In the genomic region with DNA sequence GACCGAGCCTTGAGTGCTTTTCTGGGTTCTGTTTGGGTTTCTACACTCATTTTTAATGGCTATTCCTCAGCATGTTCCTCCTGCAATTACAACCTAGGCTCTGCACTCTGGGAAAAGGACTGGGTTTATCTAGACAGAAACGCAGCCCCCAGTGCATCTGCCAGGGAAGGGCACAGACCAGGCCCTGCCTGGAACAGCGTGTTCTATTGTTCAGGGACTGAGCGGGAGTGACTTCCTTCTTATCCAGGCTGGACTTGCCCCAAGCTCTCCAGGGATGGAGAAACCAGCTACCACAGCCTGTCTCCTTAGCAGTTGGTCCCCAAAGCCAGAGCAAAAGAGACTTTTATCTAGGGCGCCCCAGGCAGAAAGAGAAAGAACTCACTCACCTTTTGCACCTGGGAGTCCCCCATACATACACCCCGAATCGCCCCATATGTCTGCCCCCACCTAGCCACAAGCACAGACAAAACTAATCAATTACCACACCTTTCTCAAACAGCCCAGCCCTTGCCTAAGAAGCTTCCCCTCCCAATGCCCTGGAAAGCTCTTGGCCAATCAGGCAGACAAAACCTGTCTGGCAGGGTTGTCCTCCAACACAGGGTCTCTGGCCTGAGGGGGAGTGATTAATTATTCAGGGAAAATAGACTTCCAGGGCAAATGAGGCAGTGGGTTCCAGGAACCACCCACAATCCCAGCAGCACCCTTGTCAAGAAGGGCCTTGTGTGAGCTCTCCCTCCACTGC, we compare ENCODE assay signal across 15 mouse cellular contexts. TPM values are rescaled to one million over a fixed set of nuclear protein-coding genes. Genes with fewer than 3 reads are reported as not detected.
DNase-seq lines count a peak whose midpoint lies in the region; ATAC-seq lines count a peak whose summit lies in the region.
"Had no signal": no experiment of that assay in that cellular context is flagged by ENCODE, and none has a peak within 500 bp of the region (broad histone marks: within the 10 kb centered on the region; RNA-seq: fewer than 3 reads in every experiment).

No protein-coding gene starts in this region.

- no peak for DNase-seq in limb, embryonic 10.5 days (ENCODE audit: low spot score)
- DNase-seq in testis, postnatal 14 days (ENCODE audit: low spot score) = peak; percentile 83
- DNase-seq in cerebellum, postnatal 4 days (ENCODE audit: low spot score in 2 of 2) = no peak
- DNase-seq in layer of hippocampus, postnatal 36 days = no peak
- DNase-seq: cerebellum, adult 9-11 months; kidney, adult 11 months; layer of hippocampus, adult 9-11 months; right cerebral cortex, adult 18-20 months had no signal

- no peak overlapping the region for H3K9ac ChIP-seq in hindbrain, embryonic 12.5 days
- no peak overlapping the region for H3K9ac ChIP-seq in hindbrain, embryonic 16.5 days (ENCODE audit: low read depth, low read length)
- H3K9ac ChIP-seq in neural tube, embryonic 12.5 days = no peak overlapping the region
- H3K9ac ChIP-seq in neural tube, embryonic 15.5 days (replicated peaks) = no peak overlapping the region
- H3K9ac ChIP-seq: liver, embryonic 14.5 days had no signal

- no peak overlapping the region for H3K4me3 ChIP-seq in hindbrain, embryonic 12.5 days
- no peak overlapping the region for H3K4me3 ChIP-seq in hindbrain, embryonic 16.5 days (ENCODE audit: low read length)
- no peak overlapping the region for H3K4me3 ChIP-seq in neural tube, embryonic 12.5 days
- no peak overlapping the region for H3K4me3 ChIP-seq in neural tube, embryonic 15.5 days (replicated peaks)
- H3K4me3 ChIP-seq in limb, embryonic 10.5 days = no peak overlapping the region

- no peak for ATAC-seq in hindbrain, embryonic 12.5 days (ENCODE audit: low FRiP score)
- no peak for ATAC-seq in hindbrain, embryonic 16.5 days
- ATAC-seq in neural tube, embryonic 12.5 days (ENCODE audit: low FRiP score, low read depth) = no peak
- ATAC-seq in neural tube, embryonic 15.5 days (ENCODE audit: low FRiP score) = no peak

- peaks cover 100% of the 10 kb centered on the region for H3K4me1 ChIP-seq in hindbrain, embryonic 12.5 days
- H3K4me1 ChIP-seq in hindbrain, embryonic 16.5 days (ENCODE audit: control insufficient read depth, insufficient read depth, low read depth, low read length) = peaks cover 74% of the 10 kb centered on the region
- H3K4me1 ChIP-seq in neural tube, embryonic 12.5 days = peaks cover 100% of the 10 kb centered on the region
- peaks cover 96% of the 10 kb centered on the region for H3K4me1 ChIP-seq in neural tube, embryonic 15.5 days
- H3K4me1 ChIP-seq in limb, embryonic 10.5 days = peaks cover 96% of the 10 kb centered on the region

- H3K27me3 ChIP-seq in hindbrain, embryonic 12.5 days = no peaks in the 10 kb centered on the region
- H3K27me3 ChIP-seq in hindbrain, embryonic 16.5 days (replicated peaks; ENCODE audit: control insufficient read depth, insufficient read depth, low read length) = no peaks in the 10 kb centered on the region
- H3K27me3 ChIP-seq in neural tube, embryonic 12.5 days (replicated peaks) = no peaks in the 10 kb centered on the region; the same call in 1 of the 2 replicates
- H3K27me3 ChIP-seq in neural tube, embryonic 15.5 days (replicated peaks) = no peaks in the 10 kb centered on the region
- peaks cover 17% of the 10 kb centered on the region for H3K27me3 ChIP-seq in limb, embryonic 10.5 days (ENCODE audit: low read depth, poor library complexity, severe bottlenecking)

- H3K36me3 ChIP-seq in hindbrain, embryonic 12.5 days = no peaks in the 10 kb centered on the region
- H3K36me3 ChIP-seq in hindbrain, embryonic 16.5 days (ENCODE audit: control insufficient read depth, insufficient read depth, low read length) = no peaks in the 10 kb centered on the region
- H3K36me3 ChIP-seq in neural tube, embryonic 12.5 days = no peaks in the 10 kb centered on the region
- no peaks in the 10 kb centered on the region for H3K36me3 ChIP-seq in neural tube, embryonic 15.5 days
- H3K36me3 ChIP-seq in limb, embryonic 10.5 days = no peaks in the 10 kb centered on the region

- 69% methylated on average over 7 of the region's 7 CpGs for WGBS in hindbrain, embryonic 12.5 days
- 64% methylated on average over 7 of the region's 7 CpGs for WGBS in hindbrain, embryonic 16.5 days
- WGBS in neural tube, embryonic 12.5 days = 53% methylated on average over 7 of the region's 7 CpGs
- 49% methylated on average over 7 of the region's 7 CpGs for WGBS in neural tube, embryonic 15.5 days
- 79% methylated on average over 7 of the region's 7 CpGs for WGBS in limb, embryonic 10.5 days

- no peak overlapping the region for H3K4me2 ChIP-seq in hindbrain, embryonic 12.5 days (replicated peaks)
- H3K4me2 ChIP-seq in hindbrain, embryonic 16.5 days (ENCODE audit: low read length) = no peak overlapping the region
- 0 out of 2 replicates have a peak overlapping the region, but pooled peaks have one; percentile 22 for H3K4me2 ChIP-seq in neural tube, embryonic 12.5 days (replicated peaks)
- H3K4me2 ChIP-seq in neural tube, embryonic 15.5 days = no peak overlapping the region

- H3K27ac ChIP-seq in hindbrain, embryonic 12.5 days = peak overlapping the region; percentile 19; the same call in 1 of the 2 replicates
- no peak overlapping the region for H3K27ac ChIP-seq in hindbrain, embryonic 16.5 days (ENCODE audit: low read depth, low read length)
- peak overlapping the region; percentile 60; the same call in 1 of the 2 replicates for H3K27ac ChIP-seq in neural tube, embryonic 12.5 days
- H3K27ac ChIP-seq in neural tube, embryonic 15.5 days (replicated peaks) = no peak overlapping the region
- H3K27ac ChIP-seq in limb, embryonic 10.5 days = peak overlapping the region; percentile 12; the same call in 1 of the 2 replicates
- H3K27ac ChIP-seq: liver, embryonic 14.5 days had no signal

- H3K9me3 ChIP-seq in hindbrain, embryonic 12.5 days (replicated peaks) = no peaks in the 10 kb centered on the region
- H3K9me3 ChIP-seq in hindbrain, embryonic 16.5 days (ENCODE audit: control insufficient read depth, low read length) = no peaks in the 10 kb centered on the region
- no peaks in the 10 kb centered on the region for H3K9me3 ChIP-seq in neural tube, embryonic 12.5 days
- H3K9me3 ChIP-seq in neural tube, embryonic 15.5 days (replicated peaks) = no peaks in the 10 kb centered on the region
- H3K9me3 ChIP-seq in limb, embryonic 10.5 days (replicated peaks) = no peaks in the 10 kb centered on the region

RNA-seq across cellular contexts. Expression of a gene that starts 20.4 kb away (rescaled TPM):
- polyA plus RNA-seq in hindbrain, embryonic 12.5 days (2016; fragmentation: Nextera tagmentation; extraction: Ambion mirVana) = 5.6 and 6.3 TPM in 2 replicates
- 3.2 and 3.9 TPM in 2 replicates for polyA plus RNA-seq in hindbrain, embryonic 16.5 days (2015; fragmentation: Nextera tagmentation; extraction: Ambion mirVana)
- polyA plus RNA-seq in neural tube, embryonic 12.5 days (2016; fragmentation: Nextera tagmentation; extraction: Ambion mirVana) = 6.6 and 7.4 TPM in 2 replicates
- 4.5 and 4.6 TPM in 2 replicates for polyA plus RNA-seq in neural tube, embryonic 15.5 days (2015; fragmentation: Nextera tagmentation; extraction: Ambion mirVana)
- polyA plus RNA-seq in limb, embryonic 10.5 days (2016; fragmentation: Nextera tagmentation; extraction: Ambion mirVana) = 1.1 and 2.0 TPM in 2 replicates
- 10 to 100 TPM; 20.3 to 23.2 TPM for total RNA-seq in layer of hippocampus, postnatal 36 days (2021)

RNA-seq across cellular contexts. Expression of a gene that starts 37.3 kb away (rescaled TPM):
- polyA plus RNA-seq in hindbrain, embryonic 12.5 days (2016; fragmentation: Nextera tagmentation; extraction: Ambion mirVana) = 0.28 TPM in 1 of 2 replicates, not detected in the other
- 0.20 TPM in 1 of 2 replicates, not detected in the other for polyA plus RNA-seq in hindbrain, embryonic 16.5 days (2015; fragmentation: Nextera tagmentation; extraction: Ambion mirVana)
- 0.28 and 0.32 TPM in 2 replicates for polyA plus RNA-seq in neural tube, embryonic 12.5 days (2016; fragmentation: Nextera tagmentation; extraction: Ambion mirVana)
- polyA plus RNA-seq in neural tube, embryonic 15.5 days (2015; fragmentation: Nextera tagmentation; extraction: Ambion mirVana) = 0.08 and 3.6 TPM in 2 replicates
- polyA plus RNA-seq in limb, embryonic 10.5 days (2016; fragmentation: Nextera tagmentation; extraction: Ambion mirVana) = not detected in 2 replicates
- under 1 TPM in 1 of 2 experiments, not detected in 1; 0.35 TPM for total RNA-seq in layer of hippocampus, postnatal 36 days (2021)
- total RNA-seq: left cerebral cortex, postnatal 36 days had no signal
- polyA plus RNA-seq: embryonic facial prominence, embryonic 11.5 days had no signal

Comparison
In these comparisons a context has a peak if more than half of its experiments do, and no peak if none do; other contexts are left out.
1. H3K27ac ChIP-seq: peak in hindbrain, embryonic 12.5 days (single experiment), neural tube, embryonic 12.5 days (single experiment) and limb, embryonic 10.5 days (single experiment); none in hindbrain, embryonic 16.5 days (single experiment) and neural tube, embryonic 15.5 days (single experiment).